14 mouse cellular contexts compared by ENCODE assay signal in genomic region chr6:55288007-55288602, GRCm38 (mm10). TPM values are rescaled to one million over a fixed set of nuclear protein-coding genes. Genes with fewer than 3 reads are reported as not detected.
A peak's percentile ranks its signal among the peaks of the same experiment; 100 is the strongest.
DNase-seq lines count a peak whose midpoint lies in the region; ATAC-seq and TF ChIP-seq lines count a peak whose summit lies in the region.
"Had no signal": no experiment of that assay in that cellular context is flagged by ENCODE, and none has a peak within 500 bp of the region (broad histone marks: within the 10 kb centered on the region; RNA-seq: fewer than 3 reads in every experiment).

No protein-coding gene starts in this region.

- intact Hi-C loops in left cerebral cortex, adult 2 months (cut with DNase I) = no loop called here
- intact Hi-C loops in left cerebral cortex, postnatal 4 days (cut with DNase I) = no loop called here

- 75% methylated on average over 5 of the region's 5 CpGs for WGBS in intestine, embryonic 16.5 days
- 56% methylated on average over 5 of the region's 5 CpGs for whole genome bisulfite sequencing in kidney, embryonic 16.5 days
- WGBS in forebrain, embryonic 16.5 days = 90% methylated on average over 5 of the region's 5 CpGs

- ATAC-seq in intestine, embryonic 16.5 days = peak; percentile 56
- peak; percentile 67 for ATAC-seq in kidney, embryonic 16.5 days (ENCODE audit: low FRiP score, low TSS enrichment)
- ATAC-seq in forebrain, embryonic 16.5 days = no peak
- ATAC-seq: activated CD4-positive, CD25-positive, alpha-beta regulatory T cell, adult 4 months had no signal

- H3K36me3 ChIP-seq in intestine, embryonic 16.5 days (ENCODE audit: control insufficient read depth, insufficient read depth, low read length) = no peaks in the 10 kb centered on the region
- peaks cover 6% of the 10 kb centered on the region; the same call in 1 of the 2 replicates for H3K36me3 ChIP-seq in kidney, embryonic 16.5 days (ENCODE audit: insufficient read depth, low read length)
- no peaks in the 10 kb centered on the region for H3K36me3 ChIP-seq in forebrain, embryonic 16.5 days (ENCODE audit: control insufficient read depth, insufficient read depth)
- H3K36me3 ChIP-seq: liver, embryonic 15.5 days had no signal

- no peak overlapping the region for H3K9ac ChIP-seq in intestine, embryonic 16.5 days (ENCODE audit: low read depth, low read length)
- no peak overlapping the region for H3K9ac ChIP-seq in kidney, embryonic 16.5 days (replicated peaks; ENCODE audit: low read length)
- H3K9ac ChIP-seq in forebrain, embryonic 16.5 days (replicated peaks; ENCODE audit: low read depth, low read length) = no peak overlapping the region
- H3K9ac ChIP-seq: liver, embryonic 15.5 days had no signal

- no peak overlapping the region for H3K27ac ChIP-seq in intestine, embryonic 16.5 days (ENCODE audit: low read length)
- H3K27ac ChIP-seq in kidney, embryonic 16.5 days (ENCODE audit: low read length) = peak overlapping the region; percentile 35; the same call in 1 of the 2 replicates
- H3K27ac ChIP-seq in left cerebral cortex, adult 2 months = no peak overlapping the region
- no peak overlapping the region for H3K27ac ChIP-seq in forebrain, embryonic 16.5 days (ENCODE audit: low read length)
- H3K27ac ChIP-seq: heart, embryonic 10.5 days; liver, embryonic 15.5 days had no signal

- DNase-seq in lung, postnatal 10 days = peak; percentile 15
- DNase-seq in lung, adult 18-20 months = no peak
- no peak for DNase-seq in left cerebral cortex, adult 2 months (ENCODE audit: extremely low spot score in 1 of 2, low spot score in 2 of 2)
- no peak for DNase-seq in left cerebral cortex, postnatal 4 days
- DNase-seq: cerebellum, adult 11-12 months; cerebellum, postnatal 36 days; gastrocnemius, postnatal 14 days; right cerebral cortex, postnatal 25 days had no signal

- no peaks in the 10 kb centered on the region for H3K27me3 ChIP-seq in intestine, embryonic 16.5 days (replicated peaks; ENCODE audit: control insufficient read depth, insufficient read depth, low read length)
- H3K27me3 ChIP-seq in kidney, embryonic 16.5 days (ENCODE audit: insufficient read depth, low read length) = no peaks in the 10 kb centered on the region
- H3K27me3 ChIP-seq in forebrain, embryonic 16.5 days (replicated peaks; ENCODE audit: control insufficient read depth, insufficient read depth, low read length) = no peaks in the 10 kb centered on the region
- H3K27me3 ChIP-seq: liver, embryonic 15.5 days had no signal

- 0 out of 2 replicates have a peak, but pooled peaks cover 8% of the 10 kb centered on the region for H3K9me3 ChIP-seq in intestine, embryonic 16.5 days (ENCODE audit: control insufficient read depth, low read length)
- no peaks in the 10 kb centered on the region for H3K9me3 ChIP-seq in kidney, embryonic 16.5 days (ENCODE audit: low read length)
- no peaks in the 10 kb centered on the region for H3K9me3 ChIP-seq in forebrain, embryonic 16.5 days (ENCODE audit: control insufficient read depth, low read length)
- H3K9me3 ChIP-seq: heart, embryonic 10.5 days had no signal

- H3K4me1 ChIP-seq in intestine, embryonic 16.5 days (ENCODE audit: control insufficient read depth, insufficient read depth, low read length) = no peaks in the 10 kb centered on the region
- H3K4me1 ChIP-seq in kidney, embryonic 16.5 days (ENCODE audit: insufficient read depth, low read length) = peaks cover 5% of the 10 kb centered on the region; the same call in 1 of the 2 replicates
- H3K4me1 ChIP-seq in forebrain, embryonic 16.5 days (replicated peaks; ENCODE audit: control insufficient read depth, insufficient read depth, low read length) = no peaks in the 10 kb centered on the region
- H3K4me1 ChIP-seq: heart, embryonic 10.5 days had no signal

- no peak for TF ChIP-seq CTCF in left cerebral cortex, adult 2 months (IDR thresholded peaks at IDR 0.05)

- no peak overlapping the region for H3K4me2 ChIP-seq in intestine, embryonic 16.5 days (ENCODE audit: low read depth, low read length)
- H3K4me2 ChIP-seq in kidney, embryonic 16.5 days (replicated peaks; ENCODE audit: low read depth, low read length) = no peak overlapping the region
- no peak overlapping the region for H3K4me2 ChIP-seq in forebrain, embryonic 16.5 days (ENCODE audit: low read length)
- H3K4me2 ChIP-seq: liver, embryonic 15.5 days had no signal

- no peak overlapping the region for H3K4me3 ChIP-seq in intestine, embryonic 16.5 days (ENCODE audit: low read length)
- no peak overlapping the region for H3K4me3 ChIP-seq in kidney, embryonic 16.5 days (ENCODE audit: low read length)
- no peak overlapping the region for H3K4me3 ChIP-seq in left cerebral cortex, adult 2 months
- no peak overlapping the region for H3K4me3 ChIP-seq in forebrain, embryonic 16.5 days (replicated peaks; ENCODE audit: low read length)
- H3K4me3 ChIP-seq: heart, embryonic 10.5 days; liver, embryonic 15.5 days had no signal

RNA-seq across cellular contexts. Expression of gene Aqp1, which starts 48.1 kb away (rescaled TPM):
- 21.8 and 23.2 TPM in 2 replicates for polyA plus RNA-seq in intestine, embryonic 16.5 days (2015; fragmentation: Nextera tagmentation; extraction: Ambion mirVana)
- 50.8 and 69.9 TPM in 2 replicates for polyA plus RNA-seq in kidney, embryonic 16.5 days (2015; fragmentation: Nextera tagmentation; extraction: Ambion mirVana)
- total RNA-seq in left cerebral cortex, adult 2 months (2021) = under 1 TPM; 0.47 to 0.75 TPM
- total RNA-seq in left cerebral cortex, postnatal 4 days (2021) = 1 to 10 TPM; 2.0 to 2.2 TPM
- 6.4 and 9.0 TPM in 2 replicates for polyA plus RNA-seq in forebrain, embryonic 16.5 days (2015; fragmentation: Nextera tagmentation; extraction: Ambion mirVana)
